Mouse (Mus musculus) midbrain, embryonic 16.5 days (tissue): Measurements from ENCODE around the gene Oma1. TPM values are rescaled to one million over a fixed set of nuclear protein-coding genes. Genes with fewer than 3 reads are reported as not detected.

Experiments
- ATAC-seq: fragments of 200-750 bp; cut with Nextera tagmentation; 2 replicates; pipeline ENCODE4 v1.8.0; 2017; ENCODE audit warnings: moderate TSS enrichment
- H3K27ac ChIP-seq: fragments of 300-500 bp; sonication (generic); 2 replicates; pipeline ENCODE4 v1.5.1; 2014; ENCODE audit warnings: mild to moderate bottlenecking, low read length, mixed read lengths
- H3K27me3 ChIP-seq: fragments of 300-500 bp; sonication (generic); 2 replicates; pipeline ENCODE4 v1.6.1; 2014; ENCODE audit warnings: low read depth, low read length, mixed read lengths; ENCODE audit not compliant: control insufficient read depth, insufficient read depth
- H3K36me3 ChIP-seq: fragments of 300-500 bp; sonication (generic); 2 replicates; pipeline ENCODE4 v1.6.1; 2014; ENCODE audit warnings: mild to moderate bottlenecking, low read length, moderate library complexity, mixed read lengths; ENCODE audit not compliant: control insufficient read depth, insufficient read depth
- H3K4me1 ChIP-seq: fragments of 300-500 bp; sonication (generic); 2 replicates; pipeline ENCODE4 v1.6.1; 2014; ENCODE audit warnings: mild to moderate bottlenecking, low read length, mixed read lengths; ENCODE audit not compliant: control insufficient read depth, insufficient read depth
- H3K4me2 ChIP-seq: fragments of 300-500 bp; sonication (generic); 2 replicates; pipeline ENCODE4 v1.6.1; 2014; ENCODE audit warnings: mild to moderate bottlenecking, low read length, mixed read lengths
- H3K4me3 ChIP-seq: fragments of 300-500 bp; sonication (generic); 2 replicates; pipeline ENCODE4 v1.5.1; 2014; ENCODE audit warnings: low read depth, mild to moderate bottlenecking, low read length, moderate library complexity, mixed read lengths
- H3K9ac ChIP-seq: fragments of 300-500 bp; sonication (generic); 2 replicates; pipeline ENCODE4 v1.6.1; 2014; ENCODE audit warnings: low read depth, low read length, mixed read lengths
- H3K9me3 ChIP-seq: fragments of 300-500 bp; sonication (generic); replicated peaks from 2 replicates; pipeline ENCODE4 v1.6.1; 2014; ENCODE audit warnings: mild to moderate bottlenecking, low read length, mixed read lengths; ENCODE audit not compliant: control insufficient read depth, poor library complexity, severe bottlenecking
- WGBS: fragments of 180-500 bp; shearing (Covaris S2); extraction: QIAGEN DNeasy Blood & Tissue Kit; methylation state at CpG from one replicate; pipeline ENCODE4 v1.1.7; 2014; 5-methylcytosine and 5-hydroxymethylcytosine counted together
- polyA plus RNA-seq: library from polyadenylated mRNA; unstranded; fragments of >200 nt; fragmentation: Nextera tagmentation; extraction: Ambion mirVana; gene quantifications from 2 replicates; pipeline ENCODE4 v1.2.1, GENCODE M21; 2015

The Oma1 gene
- polyA plus RNA-seq, 1 experiment from 2014 or later, result 9.6 TPM

- no peak overlapping the region for H3K9ac ChIP-seq
- H3K4me3 ChIP-seq, result no peak overlapping the region
- peaks cover 6% of the 10 kb centered on the region; the same call in 1 of the 2 replicates for H3K4me1 ChIP-seq
- no peak for ATAC-seq
- WGBS, result 10% methylated on average over 4 of the region's 4 CpGs
- no peaks in the 10 kb centered on the region for H3K27me3 ChIP-seq
- no peaks in the 10 kb centered on the region; the same call in 1 of the 2 replicates for H3K9me3 ChIP-seq
- no peaks in the 10 kb centered on the region for H3K36me3 ChIP-seq
- H3K27ac ChIP-seq, result no peak overlapping the region
- H3K4me2 ChIP-seq, result no peak overlapping the region
These were observed 96.7 kb downstream of the Oma1 start for GRCm38 (mm10) chr4:103410217-103410799.

Other genes with a start within 250 kb of the Oma1 start
- 26.7 and 34.4 TPM in 2 replicates for gene Mier1, start 199.4 kb upstream of the Oma1 start, polyA plus RNA-seq
- gene Wdr78, start 199.3 kb upstream of the Oma1 start, polyA plus RNA-seq, result 5.7 and 6.2 TPM in 2 replicates
- gene Slc35d1, start 98.6 kb upstream of the Oma1 start, polyA plus RNA-seq, result 5.7 and 5.9 TPM in 2 replicates
- gene 4921539E11Rik, start 22.9 kb upstream of the Oma1 start, polyA plus RNA-seq, result not detected in 2 replicates